In genomic region chr1:68748976-68749375, GRCm38 (mm10) we compare ENCODE assay signal across 10 mouse cellular contexts.
DNase-seq lines count a peak whose midpoint lies in the region; ATAC-seq lines count a peak whose summit lies in the region.
"Had no signal": no experiment of that assay in that cellular context is flagged by ENCODE, and none has a peak within 500 bp of the region (broad histone marks: within the 10 kb centered on the region; RNA-seq: fewer than 3 reads in every experiment).

No protein-coding gene starts in this region.

- no peak overlapping the region for H3K4me3 ChIP-seq in hindbrain, embryonic 13.5 days
- no peak overlapping the region for H3K4me3 ChIP-seq in heart, embryonic 11.5 days (ENCODE audit: low read depth, low read length)
- H3K4me3 ChIP-seq: stomach, embryonic 15.5 days had no signal

- no peak overlapping the region for H3K27ac ChIP-seq in hindbrain, embryonic 13.5 days
- H3K27ac ChIP-seq in heart, embryonic 11.5 days (ENCODE audit: low read depth, low read length), result no peak overlapping the region
- H3K27ac ChIP-seq: stomach, embryonic 15.5 days had no signal

- peak; percentile 94 for DNase-seq in left cerebral cortex, postnatal 4 days
- no peak for DNase-seq in left cerebral cortex, postnatal 36 days (ENCODE audit: low spot score in 2 of 2)
- DNase-seq in cerebellum, adult 9-10 months, result peak; percentile 96
- peak; percentile 72 for DNase-seq in retina, embryonic 14.5 days (ENCODE audit: low spot score)
- no peak for DNase-seq in urinary bladder, adult 18-20 months (ENCODE audit: low spot score in 2 of 2)
- DNase-seq: adrenal gland, postnatal 14 days; lung, adult 18-20 months had no signal

- H3K4me1 ChIP-seq in hindbrain, embryonic 13.5 days (replicated peaks), result peaks cover 4% of the 10 kb centered on the region; the same call in 1 of the 2 replicates
- H3K4me1 ChIP-seq in heart, embryonic 11.5 days (ENCODE audit: control insufficient read depth, insufficient read depth, low read length), result no peaks in the 10 kb centered on the region
- H3K4me1 ChIP-seq: stomach, embryonic 15.5 days had no signal

- WGBS in hindbrain, embryonic 13.5 days, result 18% methylated on average over 1 of the region's 1 CpGs
- WGBS in heart, embryonic 11.5 days (ENCODE audit: insufficient replicate concordance), result 39% methylated on average over 1 of the region's 1 CpGs

- no peak overlapping the region for H3K9ac ChIP-seq in hindbrain, embryonic 13.5 days
- H3K9ac ChIP-seq in heart, embryonic 11.5 days (ENCODE audit: low read depth, low read length), result no peak overlapping the region
- H3K9ac ChIP-seq: stomach, embryonic 15.5 days had no signal

- no peaks in the 10 kb centered on the region for H3K9me3 ChIP-seq in hindbrain, embryonic 13.5 days
- H3K9me3 ChIP-seq in heart, embryonic 11.5 days (replicated peaks; ENCODE audit: control insufficient read depth, low read length), result no peaks in the 10 kb centered on the region
- H3K9me3 ChIP-seq: stomach, embryonic 15.5 days had no signal

- no peak overlapping the region for H3K4me2 ChIP-seq in hindbrain, embryonic 13.5 days
- H3K4me2 ChIP-seq in heart, embryonic 11.5 days, result no peak overlapping the region
- H3K4me2 ChIP-seq: stomach, embryonic 15.5 days had no signal

- intact Hi-C loops in left cerebral cortex, postnatal 4 days (cut with DNase I), result no loop called here
- intact Hi-C loops in left cerebral cortex, postnatal 36 days (cut with DNase I), result no loop called here

- H3K36me3 ChIP-seq in hindbrain, embryonic 13.5 days, result no peaks in the 10 kb centered on the region
- no peaks in the 10 kb centered on the region for H3K36me3 ChIP-seq in heart, embryonic 11.5 days (ENCODE audit: control insufficient read depth, insufficient read depth, low read length)
- H3K36me3 ChIP-seq: stomach, embryonic 15.5 days had no signal

- ATAC-seq in hindbrain, embryonic 13.5 days (ENCODE audit: low FRiP score), result peak; percentile 65
- ATAC-seq in heart, embryonic 11.5 days (replicated peaks; ENCODE audit: insufficient number of reproducible peaks, low FRiP score, low TSS enrichment), result no peak

- no peaks in the 10 kb centered on the region for H3K27me3 ChIP-seq in hindbrain, embryonic 13.5 days
- H3K27me3 ChIP-seq in heart, embryonic 11.5 days (ENCODE audit: control insufficient read depth, insufficient read depth, low read length), result no peaks in the 10 kb centered on the region
- H3K27me3 ChIP-seq: stomach, embryonic 15.5 days had no signal

Comparison
In these comparisons a context has a peak if more than half of its experiments do, and no peak if none do; other contexts are left out.
1. DNase-seq: peak in left cerebral cortex, postnatal 4 days (single experiment), cerebellum, adult 9-10 months (single experiment) and retina, embryonic 14.5 days (single experiment); none in left cerebral cortex, postnatal 36 days (0 of 2) and urinary bladder, adult 18-20 months (0 of 2).